Mouse (Mus musculus) hindlimb bud, embryonic 11.5 days (tissue): ENCODE measurements at regions not wholly inside any gene's neighbourhood (a gene's known extent, or its start where the extent isn't known, plus 50 kb on each side); places are given as distances from the start of the nearest gene placed in this dataset.
"Not testable (repeated sequence)": the region's sequence is repeated elsewhere in the genome, so short reads cannot be mapped to it uniquely, and the experiment has no call there.

Experiments
- DNase-seq: peaks from one replicate; pipeline ENCODE4 v3.0.0-alpha.2; 2012; ENCODE audit warnings: low read depth, low spot score; ENCODE audit errors: extremely low spot score

- DNase-seq: no peak
Observed at GRCm38 (mm10) chr9:41914611-41915010, 209.5 kb downstream of the Sorl1 start.

- no peak for DNase-seq
Observed at GRCm38 (mm10) chr9:41913911-41914310, 210.2 kb downstream of the Sorl1 start.

- DNase-seq: no peak
Observed at GRCm38 (mm10) chr9:41912482-41912881, 211.6 kb downstream of the Sorl1 start.

GRCm38 (mm10) chr9:41900606-41900974 lies 223.5 kb downstream of the Sorl1 start:
- no peak for DNase-seq

- no peak for DNase-seq
Observed at GRCm38 (mm10) chr9:41899766-41900605, 224.1 kb downstream of the Sorl1 start.

GRCm38 (mm10) chr9:41895106-41895505 lies 229.0 kb downstream of the Sorl1 start:
- no peak for DNase-seq

GRCm38 (mm10) chr9:41892841-41893240 lies 231.3 kb downstream of the Sorl1 start:
- DNase-seq: no peak

GRCm38 (mm10) chr9:41891206-41891605 lies 232.9 kb downstream of the Sorl1 start:
- DNase-seq: no peak

GRCm38 (mm10) chr9:41890273-41891141 lies 233.6 kb downstream of the Sorl1 start:
- no peak for DNase-seq

- no peak for DNase-seq
Observed at GRCm38 (mm10) chr9:41889568-41890272, 234.4 kb downstream of the Sorl1 start.

- no peak for DNase-seq
Observed at GRCm38 (mm10) chr9:41888616-41889150, 235.4 kb downstream of the Sorl1 start.

- DNase-seq: not testable (repeated sequence)
Observed at GRCm38 (mm10) chr9:41886456-41886855, 237.6 kb downstream of the Sorl1 start.

- DNase-seq: no peak
Observed at GRCm38 (mm10) chr9:41880457-41880856, 243.6 kb downstream of the Sorl1 start.

- DNase-seq: no peak
Observed at GRCm38 (mm10) chr9:41879080-41879479, 245.0 kb downstream of the Sorl1 start.

- DNase-seq: no peak
Observed at GRCm38 (mm10) chr9:41861136-41861535, 263.0 kb downstream of the Sorl1 start.

GRCm38 (mm10) chr9:41860681-41861080 lies 263.4 kb downstream of the Sorl1 start:
- DNase-seq: no peak

GRCm38 (mm10) chr9:41859780-41860179 lies 264.3 kb downstream of the Sorl1 start:
- DNase-seq: no peak

- DNase-seq: no peak
Observed at GRCm38 (mm10) chr9:41852099-41852498, 272.0 kb downstream of the Sorl1 start.

GRCm38 (mm10) chr9:41849628-41850326 lies 274.3 kb downstream of the Sorl1 start:
- DNase-seq: no peak

GRCm38 (mm10) chr9:41844616-41845015 lies 279.5 kb downstream of the Sorl1 start:
- no peak for DNase-seq
